Mouse (Mus musculus): ENCODE measurements around the gene Ptprm. TPM values are rescaled to one million over a fixed set of nuclear protein-coding genes. Genes with fewer than 3 reads are reported as not detected.

Ptprm gene
- 10 to 100 TPM; 78.4 to 88.4 TPM for total RNA-seq (2021)

- intact Hi-C loops (cut with DNase I), result loop anchor here (1.0 to 5.0 kb wide), 8 partner anchors 48 to 313 kb away; no protein-coding TSS in a partner anchor
Observed at GRCm38 (mm10) chr17:67354451-67355011, at the start of gene Ptprm. TSS of gene Ptprm (minus strand) at chr17:67354457.

GRCm38 (mm10) chr17:67396205-67396604 is 41.9 kb upstream of the Ptprm start:
- intact Hi-C loops (cut with DNase I), result no loop called here

More at GRCm38 (mm10) chr17:67354451-67355011, at the start of gene Ptprm:
- DNase-seq (ENCODE audit: low spot score), result peak; percentile 88

GRCm38 (mm10) chr17:67390851-67391250 is 36.6 kb upstream of the Ptprm start:
- no peak for DNase-seq (ENCODE audit: low spot score)

More at GRCm38 (mm10) chr17:67396205-67396604, 41.9 kb upstream of the Ptprm start:
- no peak for DNase-seq (ENCODE audit: low spot score)

GRCm38 (mm10) chr17:67388171-67388570 is 33.9 kb upstream of the Ptprm start:
- DNase-seq (ENCODE audit: low spot score), result no peak
- intact Hi-C loops (cut with DNase I), result no loop called here

More at GRCm38 (mm10) chr17:67390851-67391250, 36.6 kb upstream of the Ptprm start:
- intact Hi-C loops (cut with DNase I), result no loop called here

- no peak for DNase-seq (ENCODE audit: low spot score)
- intact Hi-C loops (cut with DNase I), result no loop called here
Observed at GRCm38 (mm10) chr17:67385286-67385685, 31.0 kb upstream of the Ptprm start.

- DNase-seq (ENCODE audit: low spot score), result no peak
- intact Hi-C loops (cut with DNase I), result no loop called here
Observed at GRCm38 (mm10) chr17:67383635-67384034, 29.4 kb upstream of the Ptprm start.

- no peak for DNase-seq (ENCODE audit: low spot score)
- intact Hi-C loops (cut with DNase I), result no loop called here
Observed at GRCm38 (mm10) chr17:67381618-67382017, 27.4 kb upstream of the Ptprm start.

GRCm38 (mm10) chr17:67367866-67368265 is 13.6 kb upstream of the Ptprm start:
- DNase-seq (ENCODE audit: low spot score), result no peak
- intact Hi-C loops (cut with DNase I), result no loop called here

GRCm38 (mm10) chr17:67364491-67364890 is 10.2 kb upstream of the Ptprm start:
- no peak for DNase-seq (ENCODE audit: low spot score)
- intact Hi-C loops (cut with DNase I), result no loop called here

- intact Hi-C loops (cut with DNase I), result no loop called here
- DNase-seq (ENCODE audit: low spot score), result no peak
Observed at GRCm38 (mm10) chr17:67363377-67364070, 9.3 kb upstream of the Ptprm start.

- intact Hi-C loops (cut with DNase I), result no loop called here
- DNase-seq (ENCODE audit: low spot score), result no peak
Observed at GRCm38 (mm10) chr17:67362131-67362530, 7.9 kb upstream of the Ptprm start.

- DNase-seq (ENCODE audit: low spot score), result no peak
- intact Hi-C loops (cut with DNase I), result no loop called here
Observed at GRCm38 (mm10) chr17:67360606-67361005, 6.3 kb upstream of the Ptprm start.

- intact Hi-C loops (cut with DNase I), result loop anchor here (5.0 kb wide), 2 partner anchors 43 to 308 kb away; no protein-coding TSS in a partner anchor
- DNase-seq (ENCODE audit: low spot score), result no peak
Observed at GRCm38 (mm10) chr17:67359578-67359977, 5.3 kb upstream of the Ptprm start.

GRCm38 (mm10) chr17:67358541-67358940 is 4.3 kb upstream of the Ptprm start:
- DNase-seq (ENCODE audit: low spot score), result no peak
- intact Hi-C loops (cut with DNase I), result loop anchor here (5.0 kb wide), 2 partner anchors 44 to 309 kb away; no protein-coding TSS in a partner anchor

GRCm38 (mm10) chr17:67357191-67357590 is 2.9 kb upstream of the Ptprm start:
- DNase-seq (ENCODE audit: low spot score), result no peak

GRCm38 (mm10) chr17:67355251-67355650 is 994 bp upstream of the Ptprm start:
- DNase-seq (ENCODE audit: low spot score), result no peak
- intact Hi-C loops (cut with DNase I), result loop anchor here (2.0 to 5.0 kb wide), 3 partner anchors 47 to 312 kb away; no protein-coding TSS in a partner anchor

More at GRCm38 (mm10) chr17:67357191-67357590, 2.9 kb upstream of the Ptprm start:
- intact Hi-C loops (cut with DNase I), result loop anchor here (5.0 kb wide), 2 partner anchors 45 to 310 kb away; no protein-coding TSS in a partner anchor

GRCm38 (mm10) chr17:67353796-67354450 is 334 bp downstream of the Ptprm start:
- DNase-seq (ENCODE audit: low spot score), result peak; percentile 32
- intact Hi-C loops (cut with DNase I), result loop anchor here (1.0 to 5.0 kb wide), 7 partner anchors 82 to 287 kb away; no protein-coding TSS in a partner anchor

- intact Hi-C loops (cut with DNase I), result loop anchor here (2.0 to 5.0 kb wide), 4 partner anchors 81 to 286 kb away; no protein-coding TSS in a partner anchor
- DNase-seq (ENCODE audit: low spot score), result peak; percentile 23
Observed at GRCm38 (mm10) chr17:67352956-67353795, 1.1 kb downstream of the Ptprm start.

GRCm38 (mm10) chr17:67351423-67351822 is 2.8 kb downstream of the Ptprm start:
- intact Hi-C loops (cut with DNase I), result loop anchor here (2.0 to 5.0 kb wide), 4 partner anchors 39 to 284 kb away; no protein-coding TSS in a partner anchor
- DNase-seq (ENCODE audit: low spot score), result no peak

All from heart, postnatal 25 days (tissue).